Mouse (Mus musculus): ENCODE results near the gene Lcn9.
A peak's percentile ranks its signal among the peaks of the same experiment; 100 is the strongest.
"Not testable (repeated sequence)": the region's sequence is repeated elsewhere in the genome, so short reads cannot be mapped to it uniquely, and the experiment has no call there.

The Lcn9 gene

DNA sequence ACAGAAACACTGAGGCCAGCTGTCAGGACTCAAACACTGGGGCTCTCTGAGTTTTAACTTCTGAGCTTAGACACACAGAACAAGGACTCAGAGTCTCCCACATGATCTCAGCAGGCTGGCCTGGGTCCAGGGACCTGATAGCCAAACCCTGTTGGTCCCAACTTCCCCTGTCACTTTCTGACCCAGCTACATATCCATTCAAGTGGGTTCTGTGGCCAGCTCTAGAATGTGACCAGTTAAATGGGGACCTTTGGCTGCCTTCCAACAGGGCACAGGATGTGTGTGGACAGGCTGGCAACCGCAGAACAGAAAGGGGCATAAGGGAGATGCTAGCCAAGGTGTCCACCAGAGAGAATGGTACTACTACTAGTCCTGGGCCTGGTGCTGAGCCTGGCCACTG lies at the start of gene Lcn9:
TSS of gene Lcn9 (plus strand) at position 348 of the 400 bp plus-strand sequence.
- no peak for DNase-seq

GRCm38 (mm10) chr2:25773507-25773906 lies 49.4 kb upstream of the Lcn9 start:
- no peak for DNase-seq

GRCm38 (mm10) chr2:25774640-25775039 lies 48.3 kb upstream of the Lcn9 start:
- DNase-seq: no peak

- DNase-seq: no peak
These were observed 47.0 kb upstream of the Lcn9 start for GRCm38 (mm10) chr2:25775991-25776390.

GRCm38 (mm10) chr2:25776717-25777116 lies 46.2 kb upstream of the Lcn9 start, which contains the start of gene Lcn11:
TSS of gene Lcn11 (plus strand) at chr2:25777017.
- DNase-seq: no peak

GRCm38 (mm10) chr2:25779076-25779475 lies 43.9 kb upstream of the Lcn9 start:
- DNase-seq: no peak

GRCm38 (mm10) chr2:25780921-25781320 lies 42.0 kb upstream of the Lcn9 start:
- DNase-seq: peak; percentile 17

- no peak for DNase-seq
These were observed 41.0 kb upstream of the Lcn9 start, which contains the start of gene Gm13539 for GRCm38 (mm10) chr2:25781957-25782356. TSS of gene Gm13539 (plus strand) at chr2:25782257.

- DNase-seq: no peak
These were observed 37.2 kb upstream of the Lcn9 start for GRCm38 (mm10) chr2:25785573-25786322.

DNA sequence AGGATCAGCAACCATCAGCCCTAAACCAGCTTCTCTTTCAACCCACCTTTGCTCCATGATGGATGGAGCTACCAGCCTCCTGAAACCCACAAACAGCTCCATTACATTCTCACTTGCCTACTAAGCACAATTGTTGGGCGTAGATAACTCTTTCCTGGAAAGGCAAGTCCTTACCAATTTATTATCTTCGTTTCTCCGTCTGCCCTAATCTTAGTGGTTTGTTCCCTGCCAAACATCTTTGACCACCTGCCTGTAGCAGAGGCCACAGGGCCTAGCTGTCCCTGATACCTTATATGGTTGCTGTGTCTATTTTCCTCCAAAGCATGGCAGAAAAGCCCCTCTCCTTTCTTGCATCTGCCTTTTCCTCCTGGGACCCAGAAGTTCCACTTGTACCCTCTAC lies 33.9 kb upstream of the Lcn9 start:
- no peak for DNase-seq

DNA sequence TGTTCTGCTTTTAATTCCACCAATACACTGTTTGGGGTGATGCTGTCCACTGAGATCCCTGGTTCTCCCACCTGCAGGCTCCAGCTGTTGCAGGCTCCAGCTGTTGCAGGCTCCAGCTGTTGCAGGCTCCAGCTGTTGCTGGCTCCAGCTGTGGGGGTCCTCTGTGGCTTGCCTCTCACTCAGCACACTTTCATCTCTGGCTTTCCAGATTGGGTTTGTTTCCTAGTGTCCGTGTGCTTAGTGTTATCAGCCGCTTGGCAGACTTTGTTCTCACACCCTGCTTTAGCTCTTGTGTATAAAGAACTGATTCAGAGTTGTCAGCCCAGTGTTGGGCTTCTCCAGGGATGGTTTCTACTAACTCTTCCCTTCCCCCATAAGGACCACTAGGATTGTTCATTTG lies 25.3 kb upstream of the Lcn9 start:
- DNase-seq: no peak

GRCm38 (mm10) chr2:25798065-25798464 lies 24.9 kb upstream of the Lcn9 start:
- no peak for DNase-seq

DNA sequence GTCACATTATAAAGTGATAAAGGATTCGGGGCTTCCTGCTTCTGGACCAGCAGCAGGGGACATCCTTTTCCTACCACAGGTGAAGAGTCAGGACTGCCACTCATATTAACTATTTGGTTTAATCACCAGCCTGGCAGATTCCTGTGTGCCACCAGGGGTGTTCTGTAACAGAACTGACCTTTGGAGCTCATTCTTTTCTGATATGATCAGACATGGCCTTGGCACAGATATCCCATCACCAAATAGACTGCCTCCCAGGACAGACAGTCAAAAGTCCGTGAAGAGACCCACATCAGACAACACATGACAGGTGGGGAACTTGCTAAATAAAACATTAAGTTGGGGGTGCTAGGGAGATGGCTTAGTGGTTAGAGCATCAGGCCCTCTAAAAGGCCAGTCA lies 11.2 kb upstream of the Lcn9 start:
- DNase-seq: no peak

DNA sequence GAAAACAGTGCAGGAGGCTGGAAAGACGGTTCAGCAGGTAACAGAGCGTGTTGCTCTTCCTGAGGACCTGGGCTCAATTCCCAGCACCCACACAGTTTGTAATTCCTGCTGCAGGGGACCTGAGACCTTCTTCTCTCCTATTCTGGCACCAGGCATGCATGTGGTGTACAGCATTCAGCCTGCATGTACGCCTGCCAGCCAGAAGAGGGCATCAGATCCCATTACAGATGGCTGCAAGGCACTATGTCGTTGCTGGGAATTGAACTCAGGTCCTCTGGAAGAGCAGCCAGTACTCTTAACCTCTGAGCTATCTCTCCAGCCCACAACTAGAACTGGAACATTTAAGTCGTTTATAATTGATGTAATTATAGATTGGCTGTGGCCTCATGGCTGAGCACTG lies 9.6 kb upstream of the Lcn9 start:
- no peak for DNase-seq

GRCm38 (mm10) chr2:25815748-25816147 lies 7.2 kb upstream of the Lcn9 start, which contains the start of gene Glt6d1:
TSS of gene Glt6d1 (minus strand) at chr2:25815848.
- DNase-seq: not testable (repeated sequence)

DNA sequence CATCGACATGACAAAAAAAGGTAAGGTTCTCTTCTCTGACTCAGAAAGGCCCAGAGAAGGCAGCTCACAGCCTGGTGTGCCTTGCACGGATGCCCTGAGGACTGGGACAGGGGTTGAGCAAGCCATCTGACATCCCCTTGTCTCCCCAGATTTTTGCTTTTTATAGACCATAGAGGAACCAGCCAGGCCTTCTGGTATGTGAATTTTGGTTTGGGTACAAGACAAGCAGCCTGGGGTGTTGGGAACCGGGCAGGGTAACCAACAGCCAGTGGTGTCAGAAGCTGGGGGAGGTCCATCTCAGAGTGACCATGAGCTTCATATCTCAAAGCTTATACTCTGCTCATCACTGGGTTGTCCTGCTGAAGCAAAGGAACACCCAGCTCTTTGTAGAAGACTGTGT lies 1.8 kb downstream of the Lcn9 start:
- DNase-seq: no peak

GRCm38 (mm10) chr2:25828344-25828947 lies 5.5 kb downstream of the Lcn9 start:
- DNase-seq: no peak

- DNase-seq: no peak
These were observed 7.8 kb downstream of the Lcn9 start for GRCm38 (mm10) chr2:25830786-25831185.

DNA sequence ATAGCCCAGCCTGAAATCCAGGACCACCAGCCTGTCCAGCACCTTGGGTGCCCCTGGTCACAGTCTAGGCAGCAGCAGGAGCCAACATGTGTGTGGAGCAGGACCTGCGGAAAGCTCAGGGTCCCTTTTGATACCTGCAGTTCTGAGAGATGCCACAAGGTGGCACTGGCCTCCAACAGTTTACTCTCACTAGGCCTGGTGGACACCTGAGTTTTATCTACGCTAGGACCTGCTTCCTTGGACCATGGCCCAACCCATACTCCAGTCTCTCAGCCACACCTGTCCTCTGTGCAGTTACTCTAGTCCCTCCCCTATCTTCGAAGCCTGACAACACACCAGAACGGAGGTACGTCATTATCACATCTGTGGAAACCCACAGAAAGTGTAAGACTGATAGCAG lies 13.3 kb downstream of the Lcn9 start:
- DNase-seq: peak; percentile 86

GRCm38 (mm10) chr2:25842161-25842560 lies 19.2 kb downstream of the Lcn9 start:
- no peak for DNase-seq

DNA sequence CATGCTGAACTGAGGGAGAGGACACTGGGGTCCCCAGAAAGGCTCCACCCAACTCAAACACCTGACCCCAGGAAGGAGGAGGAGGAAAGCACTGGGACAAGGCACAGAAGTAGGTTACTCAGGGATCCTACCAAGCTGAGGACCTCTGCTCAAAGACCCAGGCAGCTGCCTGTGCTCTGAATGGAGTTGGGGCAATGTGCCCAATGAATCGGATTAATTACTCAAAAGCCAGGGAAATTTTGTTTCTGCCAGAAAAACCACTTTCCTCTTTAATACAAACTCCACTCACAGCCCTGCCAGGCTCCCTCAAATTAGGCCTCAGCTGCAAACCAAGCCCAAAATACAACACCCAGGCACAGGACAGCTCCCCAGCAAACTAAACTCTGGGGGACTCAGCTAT lies 19.8 kb downstream of the Lcn9 start:
- DNase-seq: no peak

DNA sequence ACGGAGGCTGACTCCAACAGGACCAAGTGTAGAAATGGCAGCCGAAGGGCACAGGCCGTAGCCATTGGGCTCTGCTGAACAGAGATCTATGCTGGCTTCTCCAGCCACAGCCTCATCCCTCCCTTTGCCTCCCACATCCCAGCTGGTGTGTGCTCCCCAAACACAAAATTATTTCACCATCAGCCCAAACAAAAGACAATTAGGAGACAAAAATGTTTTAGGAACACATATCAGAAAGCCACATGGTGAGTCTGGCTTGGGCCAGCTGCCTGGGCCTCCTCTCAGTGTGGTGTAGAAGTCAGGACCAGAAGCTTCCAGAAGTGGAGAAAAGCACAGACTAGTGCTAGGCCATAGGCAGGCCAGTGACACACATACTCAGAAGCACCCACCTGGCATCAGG lies 21.1 kb downstream of the Lcn9 start:
- DNase-seq: no peak

GRCm38 (mm10) chr2:25846516-25846915 lies 23.6 kb downstream of the Lcn9 start:
- no peak for DNase-seq

DNA sequence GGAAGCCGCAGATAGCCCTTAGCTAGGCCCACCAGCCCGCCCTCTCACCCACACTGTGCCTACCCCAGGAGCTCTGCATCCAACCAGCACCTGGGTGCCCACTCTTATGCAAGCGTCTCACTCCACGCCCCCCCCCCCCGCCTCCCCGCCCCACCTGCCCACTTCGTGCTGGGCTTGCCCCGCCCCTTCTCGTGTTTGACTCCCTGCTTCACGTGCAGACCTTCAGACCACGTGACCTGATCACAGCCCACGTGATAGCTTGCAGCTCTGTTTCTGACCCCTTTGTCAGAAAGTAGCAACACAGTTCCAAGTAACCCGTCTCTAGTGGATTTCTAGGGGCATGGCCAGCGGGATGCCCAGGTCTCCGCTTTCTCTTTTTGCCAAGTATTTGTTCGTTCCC lies 24.3 kb downstream of the Lcn9 start, which contains the start of gene Sohlh1:
TSS of gene Sohlh1 (minus strand) at position 23 of the 400 bp plus-strand sequence.
- no peak for DNase-seq
